Mouse (Mus musculus) urinary bladder, postnatal 14 days (tissue): ENCODE results near the gene Anapc16.
A peak's percentile ranks its signal among the peaks of the same experiment; 100 is the strongest.

Experiments
- DNase-seq: peaks from one replicate; pipeline ENCODE4 v3.0.0; 2021; ENCODE audit warnings: low spot score

Gene Anapc16

GRCm38 (mm10) chr10:59970450-59971062 is 32.4 kb downstream of the Anapc16 start:
- no peak for DNase-seq

GRCm38 (mm10) chr10:59969821-59970449 is 33.0 kb downstream of the Anapc16 start:
- DNase-seq, result peak; percentile 75

GRCm38 (mm10) chr10:59967309-59967942 is 35.5 kb downstream of the Anapc16 start:
- DNase-seq, result peak; percentile 48

- DNase-seq, result no peak
Measured at GRCm38 (mm10) chr10:59966743-59967142, 36.2 kb downstream of the Anapc16 start.

- no peak for DNase-seq
Measured at GRCm38 (mm10) chr10:59965788-59966187, 37.1 kb downstream of the Anapc16 start.

GRCm38 (mm10) chr10:59965362-59965695 is 37.6 kb downstream of the Anapc16 start:
- no peak for DNase-seq

- DNase-seq, result no peak
Measured at GRCm38 (mm10) chr10:59964504-59965361, 38.2 kb downstream of the Anapc16 start.

- DNase-seq, result no peak
Measured at GRCm38 (mm10) chr10:59963609-59964008, 39.3 kb downstream of the Anapc16 start.

- DNase-seq, result no peak
Measured at GRCm38 (mm10) chr10:59959517-59959916, 43.4 kb downstream of the Anapc16 start.

- DNase-seq, result no peak
Measured at GRCm38 (mm10) chr10:59958458-59958857, 44.5 kb downstream of the Anapc16 start.

- peak; percentile 33 for DNase-seq
Measured at GRCm38 (mm10) chr10:59957171-59958149, 45.5 kb downstream of the Anapc16 start.

- DNase-seq, result no peak
Measured at GRCm38 (mm10) chr10:59956681-59957080, 46.3 kb downstream of the Anapc16 start.

- no peak for DNase-seq
Measured at GRCm38 (mm10) chr10:59953564-59954039, 49.3 kb downstream of the Anapc16 start.

GRCm38 (mm10) chr10:59952781-59953563 is 50.0 kb downstream of the Anapc16 start:
- no peak for DNase-seq

GRCm38 (mm10) chr10:59952152-59952780 is 50.7 kb downstream of the Anapc16 start:
- DNase-seq, result peak; percentile 44

- peak; percentile 100 for DNase-seq
Measured at GRCm38 (mm10) chr10:59951211-59952151, 51.5 kb downstream of the Anapc16 start, which contains the start of gene Ddit4. TSS of gene Ddit4 (minus strand) at chr10:59951834.

- peak; percentile 81 for DNase-seq
Measured at GRCm38 (mm10) chr10:59950716-59951191, 52.2 kb downstream of the Anapc16 start.
